Mouse (Mus musculus): Measurements from ENCODE around the gene Kcnb1.

The Kcnb1 gene

DNA sequence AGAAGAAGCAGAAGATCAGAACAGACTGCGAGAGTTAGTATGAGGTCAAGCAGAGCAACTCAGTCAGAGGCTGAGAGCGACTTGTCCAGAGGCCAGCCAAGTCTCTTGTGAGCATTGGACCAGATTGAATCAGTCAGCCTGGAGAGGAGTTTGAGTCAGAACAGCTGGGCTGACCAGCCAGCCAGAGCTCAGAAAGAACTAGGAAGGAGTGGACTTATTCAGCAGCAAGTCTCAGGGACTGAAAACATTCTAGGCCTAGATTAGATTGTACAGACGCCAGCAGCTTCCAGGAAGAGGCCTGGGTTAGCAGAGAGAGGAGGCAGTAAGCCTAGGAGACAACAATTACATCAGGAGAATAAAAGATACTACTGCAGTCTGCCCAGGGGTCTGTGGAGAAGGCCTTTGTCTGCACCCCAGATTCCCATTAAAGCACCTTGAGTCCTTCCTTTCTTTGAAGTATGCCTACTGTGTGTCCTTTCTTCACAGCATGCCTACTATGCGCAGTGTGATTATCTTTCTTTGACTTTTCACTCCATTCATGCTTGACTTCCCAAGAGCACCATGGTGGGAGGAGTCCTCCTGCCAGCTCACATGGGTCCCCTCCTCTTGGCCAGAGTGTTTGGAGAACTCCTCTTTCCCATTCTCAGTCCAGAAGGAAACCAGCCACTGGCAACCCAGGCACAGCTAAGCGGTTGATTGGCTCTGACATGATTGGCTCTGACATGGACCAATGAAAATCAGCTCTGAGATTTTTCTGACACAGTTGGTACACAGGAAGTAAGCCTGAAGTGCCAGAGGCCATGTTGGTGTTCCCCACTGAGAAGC lies 16.7 kb downstream of the Kcnb1 start:
- DNase-seq (ENCODE audit: extremely low read depth, insufficient read length, low spot score): no peak

DNA sequence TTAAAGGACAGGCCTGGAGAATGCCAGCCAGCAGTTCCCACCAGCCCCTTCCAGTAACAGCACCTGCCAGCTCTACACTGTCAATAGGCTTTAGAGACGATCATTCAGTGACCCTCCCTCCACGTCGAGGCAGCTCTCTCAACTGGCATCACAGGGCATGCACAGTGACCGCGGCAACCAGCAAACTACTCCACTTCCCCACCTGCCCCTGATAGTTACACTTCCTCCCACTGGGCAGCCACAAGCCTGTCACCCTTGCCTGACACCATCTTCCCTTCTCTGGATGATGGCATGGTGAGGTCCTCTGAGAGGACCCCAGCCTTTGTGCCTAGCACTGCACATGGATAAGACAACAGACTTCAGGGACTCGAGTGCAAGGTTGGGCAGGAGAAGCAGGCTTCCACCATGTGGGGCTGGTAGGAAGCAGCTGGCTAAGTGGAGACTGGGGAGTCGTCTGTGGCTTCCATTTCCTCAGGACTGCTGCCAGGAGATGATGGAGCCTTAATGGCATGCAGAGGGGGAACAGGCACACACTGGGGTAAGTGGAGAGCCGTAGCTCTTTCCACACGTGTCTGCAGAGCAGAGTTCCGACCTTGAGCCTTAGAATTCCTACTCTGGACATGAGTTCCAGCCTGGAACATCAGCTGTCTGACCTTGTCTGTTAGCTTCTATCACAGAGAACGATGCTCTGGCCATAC lies 22.3 kb downstream of the Kcnb1 start:
- peak; percentile 46 for DNase-seq (ENCODE audit: extremely low read depth, insufficient read length, low spot score)

DNA sequence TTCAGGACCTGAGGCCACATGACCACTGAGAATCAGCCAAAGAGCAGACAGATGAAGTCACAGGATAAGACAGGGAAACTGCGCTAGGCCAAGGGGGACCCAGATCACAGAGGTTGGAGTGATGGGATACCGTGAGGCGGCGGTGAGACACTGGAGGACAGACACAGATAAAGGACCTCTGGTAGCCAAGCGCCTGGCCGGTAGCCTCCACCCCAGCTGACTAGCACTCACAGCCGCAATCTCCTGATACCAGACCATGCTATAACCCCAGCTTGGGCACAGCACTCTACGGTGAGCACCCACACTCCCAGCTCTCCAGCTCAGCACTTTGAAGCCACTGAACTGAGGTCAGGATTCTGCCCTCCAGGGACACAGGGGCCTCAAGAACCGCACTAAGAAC lies 26.4 kb downstream of the Kcnb1 start:
- DNase-seq (ENCODE audit: extremely low read depth, insufficient read length, low spot score): no peak

DNA sequence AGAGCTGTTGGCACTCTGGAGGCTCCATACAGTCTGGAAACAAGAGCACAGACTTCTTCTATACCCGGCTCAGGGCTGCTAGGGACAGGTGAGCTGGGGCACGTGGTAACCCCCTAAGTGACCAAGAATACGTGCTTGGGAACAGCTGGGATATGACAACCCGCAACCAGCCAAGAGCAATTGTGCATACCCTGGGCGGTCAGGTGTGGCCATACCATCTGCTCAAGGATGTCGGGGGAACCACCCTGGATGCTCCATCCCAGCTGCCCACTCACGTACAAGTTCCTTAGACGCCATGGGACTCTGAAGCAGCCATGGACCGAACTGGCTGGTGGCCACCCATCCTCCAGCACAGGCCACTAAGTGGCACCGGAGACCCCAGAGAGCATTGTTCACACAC lies 26.8 kb downstream of the Kcnb1 start:
- no peak for DNase-seq (ENCODE audit: extremely low read depth, insufficient read length, low spot score)

DNA sequence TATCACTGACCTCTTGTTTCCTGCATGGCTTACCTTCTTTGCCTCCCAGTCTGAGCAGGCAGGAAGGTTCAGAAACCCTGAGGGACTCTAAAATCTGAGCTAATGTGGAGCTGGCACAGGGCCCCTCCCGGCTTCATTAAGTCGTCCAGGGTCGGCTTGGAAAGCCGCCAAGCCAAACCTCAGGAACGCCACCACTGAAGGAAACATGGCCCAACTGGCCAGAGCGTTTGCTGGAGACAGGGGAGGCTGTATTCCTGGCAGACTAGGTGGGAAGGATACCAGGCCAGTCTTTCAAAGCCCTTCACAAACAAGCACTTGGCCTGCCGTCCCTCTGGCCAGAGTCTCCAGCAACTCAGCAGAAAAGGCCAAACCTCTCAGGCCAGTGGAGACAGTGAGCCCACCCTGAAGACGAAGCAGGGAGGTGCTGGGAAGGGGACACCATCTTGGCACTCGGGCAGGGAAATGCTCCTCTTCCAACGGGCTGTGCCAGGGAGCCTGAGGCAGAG lies 27.4 kb downstream of the Kcnb1 start:
- peak; percentile 76 for DNase-seq (ENCODE audit: extremely low read depth, insufficient read length, low spot score)

DNA sequence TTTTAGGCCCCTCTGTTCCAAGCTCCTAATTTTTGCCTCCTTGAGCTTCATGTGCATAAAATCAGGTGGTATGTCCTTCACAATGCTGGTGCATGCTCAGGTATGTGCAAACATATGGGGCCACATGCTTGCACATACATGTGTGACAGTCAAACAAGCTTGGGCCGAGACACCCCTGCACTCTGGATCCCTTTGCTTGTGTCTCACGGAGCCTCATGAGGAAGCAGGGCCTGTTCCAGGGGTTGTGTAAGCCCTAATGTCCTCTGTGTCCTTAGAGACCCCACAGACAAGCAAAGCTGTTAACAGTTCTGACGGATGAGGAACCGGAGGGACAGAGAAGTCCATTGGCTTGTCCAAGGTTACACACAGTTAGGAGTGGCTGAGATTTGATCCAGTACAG lies 30.2 kb downstream of the Kcnb1 start:
- no peak for DNase-seq (ENCODE audit: extremely low read depth, insufficient read length, low spot score)

DNA sequence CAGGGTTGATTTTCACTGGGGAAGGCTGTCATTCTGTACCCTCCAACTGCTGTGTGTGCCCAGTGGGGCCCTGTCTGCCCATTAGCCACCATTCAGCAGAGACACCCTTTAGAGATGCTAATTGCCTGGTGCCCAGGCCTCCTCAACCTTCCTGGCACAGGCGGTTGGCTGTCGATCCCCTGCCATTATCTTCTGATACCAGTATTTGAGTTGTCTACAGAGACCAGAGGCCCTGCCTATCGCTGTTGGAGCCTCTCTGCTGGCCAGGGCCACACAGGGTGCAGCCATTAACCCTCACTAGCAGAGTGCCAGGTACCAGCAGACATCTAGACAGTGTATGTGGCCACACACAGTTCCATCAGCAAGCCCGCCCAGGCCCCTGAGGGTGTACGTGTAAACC lies 31.2 kb downstream of the Kcnb1 start:
- DNase-seq (ENCODE audit: extremely low read depth, insufficient read length, low spot score): no peak

DNA sequence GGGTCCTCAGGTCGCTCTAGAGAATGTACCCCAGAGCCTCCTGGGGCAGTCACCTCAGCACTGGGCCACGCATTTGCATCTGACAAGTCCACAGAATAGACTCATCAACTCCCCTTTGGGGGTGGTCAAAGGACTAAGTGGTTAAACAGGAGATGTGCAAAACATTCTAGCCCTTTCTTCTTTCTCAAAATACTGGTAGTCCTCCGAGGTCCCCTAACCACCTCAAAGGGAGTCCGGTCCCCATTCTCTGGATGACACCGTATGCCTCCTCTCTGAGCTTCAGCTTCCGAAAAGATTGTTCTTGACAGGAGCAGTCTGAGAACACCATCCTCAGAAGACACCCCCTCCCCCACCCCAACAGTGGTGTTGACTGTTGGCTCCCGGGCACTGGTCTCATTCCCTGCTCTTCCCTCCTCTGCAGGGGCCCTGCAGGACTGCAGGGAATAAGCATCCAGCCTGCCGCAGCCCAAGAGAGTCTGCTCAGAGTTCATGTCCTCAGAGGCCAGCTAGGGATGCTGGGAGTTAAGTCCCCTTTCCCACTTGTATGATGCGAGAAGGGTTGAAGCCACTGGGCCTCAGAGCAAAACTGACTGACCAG lies 33.7 kb downstream of the Kcnb1 start:
- DNase-seq (ENCODE audit: extremely low read depth, insufficient read length, low spot score): no peak

DNA sequence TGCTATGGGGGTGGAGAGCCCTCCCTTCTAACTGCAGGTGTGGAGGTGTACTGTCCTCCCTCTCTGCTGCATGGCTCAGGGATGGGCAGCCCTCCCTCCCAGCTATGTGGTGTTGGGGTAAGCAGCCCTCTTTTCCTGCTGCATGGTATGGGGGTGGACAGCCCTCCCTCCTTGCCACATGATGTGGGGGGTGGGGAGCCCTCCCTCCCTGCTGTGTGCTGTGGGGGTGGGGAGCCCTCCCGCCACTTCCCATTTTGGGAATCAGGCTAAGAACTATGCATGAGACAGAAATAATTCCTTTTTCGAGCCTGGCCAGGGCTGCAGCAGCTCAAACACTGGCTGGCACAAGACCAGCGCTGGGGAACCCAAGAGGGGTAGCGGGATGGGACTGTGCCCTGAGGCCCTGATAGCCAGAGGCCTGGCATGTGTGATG lies 34.4 kb downstream of the Kcnb1 start:
- DNase-seq (ENCODE audit: extremely low read depth, insufficient read length, low spot score): no peak

DNA sequence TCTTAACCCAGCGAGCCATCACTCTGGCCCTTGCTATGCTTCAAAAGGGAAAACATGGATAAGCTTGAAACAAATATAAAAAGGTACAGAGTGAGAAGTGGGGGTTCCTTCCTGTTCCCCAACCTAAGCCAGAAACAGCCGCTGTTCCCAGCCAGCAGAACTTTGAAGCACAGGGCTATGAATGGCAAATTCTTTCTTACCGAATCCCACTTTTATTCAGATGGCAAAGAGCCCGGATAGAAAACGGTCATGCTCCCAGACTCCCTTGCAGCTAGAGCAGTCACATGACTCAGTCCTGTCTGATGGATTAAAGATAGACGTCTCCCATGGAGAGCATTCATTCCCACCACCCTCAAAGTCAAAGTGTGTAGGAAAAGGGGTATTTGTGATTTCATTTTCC lies 39.1 kb downstream of the Kcnb1 start:
- no peak for DNase-seq (ENCODE audit: extremely low read depth, insufficient read length, low spot score)

DNA sequence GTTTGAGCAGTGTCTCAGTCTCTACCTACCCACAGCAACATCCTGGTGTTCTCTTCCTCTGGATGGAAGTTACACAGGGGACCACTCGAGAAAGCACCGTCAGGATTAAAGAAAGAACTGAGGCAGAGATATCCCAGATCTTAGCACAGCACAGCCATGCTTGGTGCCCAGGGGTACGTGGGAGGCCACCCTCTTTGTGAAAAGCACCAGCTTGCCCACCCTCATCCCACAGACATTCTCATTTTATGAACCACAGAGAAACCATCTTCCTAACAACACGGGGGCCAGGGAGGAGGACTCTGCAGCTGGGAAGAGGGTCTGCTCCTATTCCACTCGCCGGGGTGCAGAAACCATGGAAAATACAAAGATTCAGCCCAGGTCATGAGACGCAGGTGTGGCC lies 39.8 kb downstream of the Kcnb1 start:
- DNase-seq (ENCODE audit: extremely low read depth, insufficient read length, low spot score): no peak

DNA sequence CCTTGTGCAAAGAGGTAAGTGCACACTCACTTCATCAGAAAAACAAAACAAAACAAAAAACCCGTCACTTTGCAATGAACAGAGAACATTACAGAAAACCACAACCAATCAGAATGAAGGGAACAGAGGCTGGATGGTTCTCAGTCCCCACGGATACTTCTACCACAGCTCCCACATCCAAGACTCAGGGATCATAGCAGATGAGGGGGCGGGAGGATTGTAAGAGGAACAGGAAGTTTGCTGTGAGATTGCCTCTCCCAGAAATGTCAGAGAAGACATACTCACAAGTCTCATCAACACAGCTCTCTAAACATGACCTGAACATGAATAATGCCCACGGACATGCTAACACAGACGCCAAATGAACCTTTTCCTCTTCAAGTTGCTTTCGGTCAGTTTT lies 40.9 kb downstream of the Kcnb1 start:
- no peak for DNase-seq (ENCODE audit: extremely low read depth, insufficient read length, low spot score)

DNA sequence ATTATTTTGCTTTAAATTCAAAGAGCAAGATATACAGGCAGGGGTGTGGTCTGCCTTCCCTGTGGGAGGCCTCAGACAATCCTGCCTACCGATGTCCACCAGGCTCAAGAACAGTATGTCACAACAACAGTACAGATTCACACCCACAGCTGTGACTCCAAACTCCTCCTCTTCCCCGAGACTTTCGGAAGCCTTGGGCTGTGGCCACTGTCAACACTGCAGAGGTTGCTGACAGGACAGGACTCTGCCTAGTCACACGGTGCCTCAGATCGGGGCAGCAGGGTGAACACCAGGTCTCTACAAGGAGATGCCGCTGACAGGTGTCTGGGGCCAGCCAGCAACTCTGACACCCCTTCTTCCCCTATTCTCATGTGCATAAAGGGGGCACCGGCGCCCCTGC lies 42.2 kb downstream of the Kcnb1 start:
- peak; percentile 37 for DNase-seq (ENCODE audit: extremely low read depth, insufficient read length, low spot score)

DNA sequence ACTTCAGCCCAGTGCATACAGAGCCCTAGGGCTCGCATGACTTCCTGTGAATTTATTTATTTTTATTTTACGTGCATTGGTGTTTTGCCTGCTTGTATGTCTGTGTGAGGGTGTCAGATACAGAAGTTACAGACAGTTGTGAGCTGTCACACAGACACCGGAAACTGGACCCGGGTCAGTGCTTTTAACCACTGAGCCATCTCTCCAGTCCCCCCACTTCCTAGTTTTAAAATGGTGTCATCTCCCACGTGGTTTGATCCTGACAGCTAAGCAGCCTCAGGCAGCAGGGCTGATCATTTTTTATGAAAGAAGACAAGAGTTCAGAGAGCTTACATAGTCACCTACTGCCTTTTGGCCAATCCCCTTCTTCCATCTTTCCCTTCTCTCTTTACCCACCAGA lies 44.1 kb downstream of the Kcnb1 start:
- no peak for DNase-seq (ENCODE audit: extremely low read depth, insufficient read length, low spot score)

DNA sequence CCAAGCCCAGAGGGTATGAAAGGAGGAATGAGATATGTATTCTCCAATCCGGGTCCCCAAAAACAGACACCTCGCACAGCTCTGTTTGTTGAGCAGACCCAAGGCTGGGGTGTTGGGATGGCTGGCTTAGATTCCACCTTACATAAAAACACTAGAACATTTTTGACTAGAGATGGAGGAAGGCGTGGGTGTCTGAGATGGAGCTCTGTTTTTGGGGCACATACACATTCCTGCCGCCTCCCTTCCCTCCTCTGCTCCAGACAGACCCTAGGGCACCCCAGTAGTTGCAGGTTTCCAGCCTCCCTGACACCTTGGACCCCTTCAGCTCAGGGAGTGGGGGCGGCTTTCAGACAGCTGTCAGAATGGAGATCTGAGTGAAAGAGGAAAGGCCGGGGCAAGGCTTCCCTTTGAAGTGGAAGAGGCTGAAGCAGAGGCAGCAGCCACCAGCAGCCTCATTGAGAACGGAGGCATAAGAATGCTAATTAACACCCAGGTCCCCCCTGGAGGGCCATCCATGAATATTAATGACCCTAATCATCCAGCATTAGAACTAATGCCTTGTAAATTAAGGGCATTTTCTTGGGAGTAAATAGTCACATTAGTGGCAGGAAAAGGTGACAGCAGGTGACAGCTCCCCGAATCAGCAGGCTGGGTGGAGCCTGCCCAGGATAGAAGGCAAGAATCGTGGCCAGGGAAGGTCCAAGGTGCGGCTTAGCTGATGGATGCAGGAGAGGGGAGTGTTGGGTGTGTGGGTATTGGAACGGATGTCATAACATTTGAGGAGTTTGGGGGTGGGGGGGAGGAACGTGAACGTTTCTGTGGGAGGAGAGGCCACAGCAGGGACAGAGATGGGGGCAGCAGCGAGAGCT lies 45.3 kb downstream of the Kcnb1 start:
- no peak for DNase-seq (ENCODE audit: extremely low read depth, insufficient read length, low spot score)

DNA sequence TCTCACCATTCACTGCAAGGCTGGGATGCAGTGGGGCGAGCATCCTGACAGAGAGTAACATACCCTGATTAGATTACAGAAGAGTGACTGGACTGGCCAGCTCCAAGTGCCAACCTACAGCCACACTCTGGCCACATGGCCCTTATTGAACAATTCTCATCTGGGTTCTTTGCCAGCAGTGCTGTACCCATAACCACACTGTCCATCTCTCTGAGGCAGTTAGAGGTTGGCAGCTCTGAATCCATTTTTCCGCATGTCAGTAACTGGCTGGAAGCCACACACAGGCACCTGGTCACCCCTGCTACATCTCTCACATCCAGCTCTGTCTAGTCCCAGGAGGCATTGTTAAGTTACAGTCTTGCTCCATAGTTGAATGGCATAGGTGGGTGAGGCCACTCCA lies 46.0 kb downstream of the Kcnb1 start:
- DNase-seq (ENCODE audit: extremely low read depth, insufficient read length, low spot score): no peak

DNA sequence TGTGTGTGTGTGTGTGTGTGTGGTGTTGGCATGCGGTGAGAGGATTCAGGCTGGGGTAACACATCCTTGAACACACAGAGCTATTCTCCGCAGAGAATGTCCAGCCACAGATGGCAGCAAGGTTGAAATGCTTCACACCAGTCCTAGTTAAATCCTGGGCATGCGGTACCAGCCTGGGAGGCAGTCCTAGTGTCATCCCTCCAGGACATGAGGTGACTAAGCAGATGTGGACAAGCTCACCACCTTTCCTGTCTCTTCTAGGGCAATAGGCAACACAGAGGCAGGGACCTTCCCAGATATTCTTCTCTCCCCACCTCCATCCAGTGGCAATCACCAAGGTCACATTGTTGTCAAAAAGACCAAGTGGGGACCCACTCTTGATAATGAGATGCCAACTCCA lies 47.7 kb downstream of the Kcnb1 start:
- DNase-seq (ENCODE audit: extremely low read depth, insufficient read length, low spot score): no peak

DNA sequence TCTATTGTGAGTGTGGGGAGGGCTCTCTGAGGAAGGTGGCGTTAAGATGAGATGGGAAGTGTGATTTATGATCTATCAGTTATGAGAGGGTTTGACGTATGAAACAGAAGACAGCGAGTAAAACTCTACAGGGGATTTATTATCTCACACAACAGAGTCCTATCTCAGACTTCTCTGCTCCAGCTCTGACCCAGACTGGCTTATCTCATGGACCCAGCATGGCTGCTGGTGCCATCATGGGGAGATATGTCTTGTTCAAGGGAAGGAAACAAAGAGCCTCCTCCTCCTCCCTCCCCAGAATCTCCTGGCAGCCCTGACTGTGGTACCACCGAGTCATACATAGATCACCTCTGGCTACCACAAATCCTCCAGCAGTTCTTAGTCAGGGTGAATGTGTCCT lies 48.1 kb downstream of the Kcnb1 start:
- DNase-seq (ENCODE audit: extremely low read depth, insufficient read length, low spot score): no peak

DNA sequence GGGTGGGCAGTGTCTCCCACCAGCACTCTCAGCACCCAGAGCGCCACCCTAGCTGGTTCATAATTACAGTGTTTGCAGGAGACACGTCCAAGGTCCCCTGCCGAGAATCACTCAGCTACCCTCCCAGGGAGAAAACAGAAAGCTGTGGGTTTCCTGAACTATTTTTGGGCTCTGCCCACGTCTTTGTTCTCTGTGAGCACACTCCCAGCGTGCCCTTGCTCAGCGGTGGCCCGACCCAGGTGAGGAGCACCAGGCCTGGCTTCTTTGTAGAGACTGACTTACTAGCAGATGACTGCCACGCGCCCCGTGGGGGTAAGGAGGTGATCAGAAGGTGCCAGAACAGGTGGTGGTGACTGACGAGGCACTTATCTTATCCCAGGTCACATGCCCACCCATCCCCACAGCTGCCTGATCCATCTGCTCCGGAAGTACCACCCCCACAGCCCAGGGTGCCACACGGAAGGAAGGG lies 50.1 kb downstream of the Kcnb1 start:
- no peak for DNase-seq (ENCODE audit: extremely low read depth, insufficient read length, low spot score)

DNA sequence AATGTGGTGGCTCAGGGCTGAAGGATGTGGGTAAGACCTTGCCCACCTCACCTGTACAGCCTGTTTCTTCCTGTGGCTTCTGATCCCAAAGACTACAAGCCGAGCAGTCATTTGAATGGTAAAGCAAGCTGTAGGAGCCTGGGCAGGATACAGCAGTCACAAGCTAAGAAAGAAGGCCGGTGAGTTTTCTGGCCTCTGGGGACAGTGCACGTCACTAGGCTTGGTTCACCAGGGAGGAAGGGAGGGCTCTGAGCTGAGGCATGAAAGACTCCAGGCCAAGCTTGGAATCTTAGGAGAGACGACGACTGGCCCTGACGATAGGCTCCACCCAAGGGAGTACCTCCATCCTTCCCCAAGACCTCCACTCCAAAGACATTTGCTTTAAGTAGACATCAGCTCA lies 51.3 kb downstream of the Kcnb1 start:
- no peak for DNase-seq (ENCODE audit: extremely low read depth, insufficient read length, low spot score)

DNA sequence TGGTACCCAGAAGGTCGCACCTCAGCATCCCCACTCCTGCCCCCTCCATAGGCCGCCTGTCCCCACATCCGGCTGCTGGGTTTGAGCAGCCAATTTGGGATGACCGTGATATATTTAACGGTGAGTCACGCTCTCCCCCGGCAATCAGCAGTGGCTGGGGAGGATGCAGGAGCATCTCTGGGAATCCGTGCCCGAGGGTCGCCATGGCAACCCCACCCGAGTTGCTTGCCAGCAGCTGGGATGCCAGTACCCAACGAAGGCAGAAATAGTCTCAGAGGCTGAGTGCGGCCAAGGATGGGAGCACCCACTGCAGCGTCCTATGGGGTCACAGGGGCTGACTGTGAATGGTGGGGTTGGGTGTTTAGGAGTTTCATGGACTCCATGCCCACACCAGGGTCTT lies 53.0 kb downstream of the Kcnb1 start:
- DNase-seq (ENCODE audit: extremely low read depth, insufficient read length, low spot score): no peak

All from 3134 (cell line).